Mouse (Mus musculus) left cerebral cortex, adult 18-20 months (tissue): ENCODE measurements at regions not wholly inside any gene's neighbourhood (a gene's known extent, or its start where the extent isn't known, plus 50 kb on each side); places are given as distances from the start of the nearest gene placed in this dataset.
"Not testable (repeated sequence)": the region's sequence is repeated elsewhere in the genome, so short reads cannot be mapped to it uniquely, and the experiment has no call there.

Experiments used
- DNase-seq, 2 experiments: peaks; one replicate each; pipeline ENCODE4 v3.0.0; 2021 to 2022; ENCODE audit warnings: low spot score in 2 of 2, mixed read lengths in 1 of 2

GRCm38 (mm10) chr14:59075845-59076745 is 66.6 kb downstream of the 1700129C05Rik start:
- DNase-seq = no peak

DNA sequence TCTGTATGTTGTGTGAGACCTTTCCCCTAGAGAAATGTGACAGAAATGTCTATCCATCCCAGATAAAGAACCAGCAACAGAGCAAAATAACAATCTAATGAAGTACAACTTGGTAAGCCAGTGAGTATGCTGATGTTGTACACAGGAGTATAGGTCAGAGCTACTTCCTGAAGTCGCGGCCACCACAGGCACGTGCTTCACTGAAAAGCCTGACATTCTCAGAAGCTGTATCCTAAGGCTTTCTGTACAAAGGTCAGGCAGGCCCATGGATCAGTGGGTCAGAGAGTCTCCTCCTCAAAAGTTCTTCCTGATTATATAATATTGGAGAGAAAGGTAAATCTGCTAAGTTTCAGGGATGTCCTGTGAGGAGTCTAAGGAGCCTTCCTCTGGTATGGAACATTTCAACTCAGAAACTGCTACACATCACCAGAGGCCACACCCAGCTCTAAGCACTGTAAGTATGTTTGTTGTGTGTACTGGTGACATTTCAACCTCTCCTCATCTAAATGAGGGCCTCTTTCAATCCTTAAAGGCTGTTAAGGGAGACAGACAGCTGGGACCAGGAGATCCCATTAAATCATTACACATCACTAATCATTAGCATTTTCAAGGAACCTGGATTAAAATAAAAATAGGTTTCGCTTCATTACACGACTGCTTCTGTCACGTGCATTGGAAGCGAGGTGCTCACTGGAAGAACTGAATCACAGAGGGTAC is 70.2 kb downstream of the 1700129C05Rik start:
- no peak for DNase-seq

- no peak for DNase-seq
Observed at GRCm38 (mm10) chr14:59070056-59070455, 72.6 kb downstream of the 1700129C05Rik start.

GRCm38 (mm10) chr14:59066456-59067220 is 76.1 kb downstream of the 1700129C05Rik start:
- DNase-seq = peak in 1 of 2 experiments; percentile 4

- DNase-seq = no peak
Observed at GRCm38 (mm10) chr14:59063221-59063620, 79.5 kb downstream of the 1700129C05Rik start.

DNA sequence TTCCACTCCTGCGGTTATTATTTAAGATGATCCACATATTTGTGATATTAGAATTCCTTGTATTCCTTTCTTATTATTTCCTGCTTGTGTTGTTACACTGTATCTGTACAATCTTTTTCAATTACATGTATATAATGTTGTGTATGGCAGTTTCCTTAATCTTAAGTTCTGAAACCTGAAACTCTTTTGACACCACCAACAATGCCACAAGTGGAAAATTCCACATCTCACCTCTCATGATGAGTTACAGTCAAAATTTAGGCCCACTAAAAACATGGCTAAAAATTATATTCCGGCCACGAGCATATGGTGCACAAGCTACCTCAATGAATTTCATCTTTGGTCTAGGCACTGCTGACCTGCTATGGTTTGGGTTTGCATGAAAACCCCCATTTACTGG is 85.9 kb downstream of the 1700129C05Rik start:
- DNase-seq = no peak

DNA sequence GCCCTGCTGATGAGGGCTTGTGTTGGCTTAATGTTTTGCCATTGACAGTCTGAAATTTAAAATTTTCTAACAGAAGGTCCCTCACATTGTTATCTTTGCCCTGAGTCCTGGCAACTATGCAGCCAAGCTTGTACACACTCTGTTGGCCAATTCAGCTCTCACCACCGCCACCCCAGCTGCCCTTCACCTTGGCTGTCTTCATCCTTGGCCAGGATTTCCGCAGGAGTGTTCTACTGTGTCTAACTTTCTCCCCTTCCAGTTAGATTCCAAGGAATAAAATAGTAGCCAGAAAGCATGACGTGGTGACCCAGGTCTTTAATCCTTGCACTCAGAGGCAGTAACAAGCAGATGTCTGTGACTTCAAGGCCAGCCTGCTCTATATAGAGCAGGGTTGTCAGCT is 87.4 kb downstream of the 1700129C05Rik start:
- no peak for DNase-seq

GRCm38 (mm10) chr14:59052421-59052820 is 90.3 kb downstream of the 1700129C05Rik start:
- DNase-seq = no peak

GRCm38 (mm10) chr14:59051478-59051879 is 91.2 kb downstream of the 1700129C05Rik start:
- no peak for DNase-seq

GRCm38 (mm10) chr14:59045687-59046086 is 97.0 kb downstream of the 1700129C05Rik start:
- DNase-seq = no peak

- no peak for DNase-seq
Observed at GRCm38 (mm10) chr14:59045235-59045634, 97.5 kb downstream of the 1700129C05Rik start.

GRCm38 (mm10) chr14:59042152-59042551 is 100.5 kb downstream of the 1700129C05Rik start:
- peak in 1 of 2 experiments; percentile 4 for DNase-seq

GRCm38 (mm10) chr14:59025757-59026156 is 116.9 kb downstream of the 1700129C05Rik start:
- DNase-seq = not testable (repeated sequence)

DNA sequence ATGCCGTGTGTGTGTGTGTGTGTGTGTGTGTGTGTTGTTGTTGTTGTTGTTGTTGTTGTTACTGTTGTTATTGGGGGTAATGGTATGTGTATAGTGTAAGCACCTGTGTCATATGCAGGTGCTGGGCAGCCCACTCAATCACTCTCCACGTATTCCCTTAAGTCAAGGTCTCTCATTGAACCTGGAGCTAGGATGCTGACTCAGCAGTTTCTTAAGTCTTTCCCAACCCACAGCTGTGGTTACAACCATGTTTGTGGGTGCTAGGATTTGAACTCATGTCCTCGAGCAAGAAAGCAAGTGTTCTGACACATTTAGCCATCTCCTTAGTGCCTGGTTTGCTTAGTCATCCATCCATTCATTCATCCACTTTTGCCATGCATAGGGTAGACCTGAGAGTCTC is 133.2 kb downstream of the 1700129C05Rik start:
- no peak for DNase-seq

GRCm38 (mm10) chr14:58999106-58999778 is 143.5 kb downstream of the 1700129C05Rik start:
- DNase-seq = no peak

- DNase-seq = no peak
Observed at GRCm38 (mm10) chr14:58994994-58995393, 147.7 kb downstream of the 1700129C05Rik start.

GRCm38 (mm10) chr14:58989644-58990217 is 153.0 kb downstream of the 1700129C05Rik start:
- DNase-seq = no peak

GRCm38 (mm10) chr14:58987688-58988087 is 155.0 kb downstream of the 1700129C05Rik start:
- DNase-seq = no peak

DNA sequence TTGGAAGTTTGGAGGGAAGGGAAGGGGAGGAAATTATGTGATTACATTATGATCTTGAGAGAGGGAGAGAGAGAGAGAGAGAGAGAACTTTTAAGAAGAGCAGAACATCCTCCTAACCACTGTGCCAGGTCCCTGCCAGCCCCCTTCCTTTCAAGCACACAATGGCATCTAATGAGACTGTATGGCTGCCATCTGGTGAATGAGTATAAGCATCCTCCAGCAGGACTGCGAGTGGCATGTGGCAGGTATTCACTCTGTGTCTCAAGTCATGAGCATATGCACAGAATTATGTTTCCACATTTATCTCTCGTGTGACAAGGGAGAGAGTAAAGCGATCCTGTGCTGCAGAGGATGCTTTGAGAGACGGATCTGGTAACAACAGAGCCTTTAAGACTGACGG is 156.9 kb downstream of the 1700129C05Rik start:
- DNase-seq = no peak

GRCm38 (mm10) chr14:58976791-58977190 is 165.9 kb downstream of the 1700129C05Rik start:
- no peak for DNase-seq
